Mouse (Mus musculus): Measurements from ENCODE around the gene Olfr1051.
"Not testable (repeated sequence)": the region's sequence is repeated elsewhere in the genome, so short reads cannot be mapped to it uniquely, and the experiment has no call there.

Olfr1051 gene

DNA sequence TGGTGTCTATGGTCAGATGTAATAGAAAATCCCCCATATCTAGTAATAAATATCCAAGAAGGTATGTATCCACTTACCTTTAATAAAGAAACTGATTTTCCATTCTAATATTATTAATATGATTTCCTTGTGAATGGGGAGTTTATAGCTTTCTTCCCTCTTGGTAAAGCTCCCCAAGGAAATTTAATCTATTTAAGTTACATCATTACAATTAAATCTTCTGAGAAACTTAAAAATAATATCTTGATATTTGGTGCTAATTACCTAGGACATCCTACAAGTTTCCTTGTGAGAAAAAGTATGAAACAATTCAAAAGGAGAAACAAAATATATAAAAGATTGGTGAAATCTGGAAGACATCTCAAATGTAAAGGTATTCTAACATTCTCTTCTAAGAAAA is at the start of gene Olfr1051:
Gene Olfr1051, minus strand, starts transcription at position 101 of the 400 bp plus-strand sequence.
- DNase-seq (ENCODE audit: low spot score) = not testable (repeated sequence)

DNA sequence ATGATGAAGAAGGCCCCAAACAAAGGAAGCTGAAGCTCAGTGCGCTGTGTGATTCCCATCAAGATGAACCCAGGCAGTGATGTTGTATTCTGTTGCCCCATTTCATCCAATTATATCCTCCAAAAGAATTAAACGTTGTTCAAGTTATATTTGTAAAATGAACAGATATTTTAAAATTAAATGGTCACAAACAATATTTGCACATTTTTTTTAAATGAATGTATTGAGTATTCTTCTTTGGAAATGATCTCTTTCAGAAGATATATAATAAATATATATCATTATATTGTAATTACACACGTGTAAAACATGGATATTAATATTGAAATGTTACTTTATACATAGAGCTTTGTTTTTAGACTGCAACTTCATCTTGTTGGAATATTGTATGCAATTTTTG is 36.3 kb upstream of the Olfr1051 start, which contains the start of gene Olfr1053:
Gene Olfr1053, minus strand, starts transcription at position 101 of the 400 bp plus-strand sequence.
- no peak for DNase-seq (ENCODE audit: low spot score)

DNA sequence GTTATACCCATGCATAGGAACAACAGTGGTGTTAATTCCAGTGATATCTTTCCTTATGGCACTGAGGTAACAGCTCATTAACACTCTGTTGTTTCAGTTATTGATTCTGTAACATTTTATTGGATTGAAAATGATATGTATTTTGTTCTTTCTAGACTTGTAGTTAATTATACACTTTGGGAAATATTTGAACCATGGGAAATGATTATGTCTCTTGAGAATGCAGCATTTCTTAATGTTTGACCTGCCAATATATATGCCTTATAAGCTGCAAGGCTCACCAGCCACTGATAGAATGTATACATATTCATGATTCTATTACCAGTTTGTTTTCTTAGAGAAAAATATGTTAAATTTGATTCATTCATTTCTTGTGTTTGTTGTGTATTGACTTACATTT is 13.3 kb upstream of the Olfr1051 start, which contains the start of gene Olfr1052:
Gene Olfr1052, plus strand, starts transcription at position 301 of the 400 bp plus-strand sequence.
- DNase-seq (ENCODE audit: low spot score) = no peak

DNA sequence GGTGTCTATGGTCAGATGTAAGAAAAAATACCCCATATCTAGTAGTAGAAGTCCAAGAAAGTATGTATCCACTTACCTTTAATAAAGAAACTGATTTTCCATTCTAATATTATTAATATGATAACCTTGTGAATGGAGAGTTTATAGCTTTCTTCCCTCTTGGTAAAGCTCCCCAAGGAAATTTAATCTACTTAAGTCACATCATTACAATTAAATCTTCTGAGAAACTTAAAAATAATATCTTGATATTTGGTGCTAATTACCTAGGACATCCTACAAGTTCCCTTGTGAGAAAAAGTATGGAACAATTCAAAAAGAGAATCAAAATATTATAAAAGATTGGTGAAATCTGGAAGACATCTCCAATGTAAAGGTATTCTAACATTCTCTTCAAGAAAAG is 20.7 kb downstream of the Olfr1051 start, which contains the start of gene Olfr1049:
Gene Olfr1049, minus strand, starts transcription at position 101 of the 400 bp plus-strand sequence.
- DNase-seq (ENCODE audit: low spot score) = not testable (repeated sequence)

DNA sequence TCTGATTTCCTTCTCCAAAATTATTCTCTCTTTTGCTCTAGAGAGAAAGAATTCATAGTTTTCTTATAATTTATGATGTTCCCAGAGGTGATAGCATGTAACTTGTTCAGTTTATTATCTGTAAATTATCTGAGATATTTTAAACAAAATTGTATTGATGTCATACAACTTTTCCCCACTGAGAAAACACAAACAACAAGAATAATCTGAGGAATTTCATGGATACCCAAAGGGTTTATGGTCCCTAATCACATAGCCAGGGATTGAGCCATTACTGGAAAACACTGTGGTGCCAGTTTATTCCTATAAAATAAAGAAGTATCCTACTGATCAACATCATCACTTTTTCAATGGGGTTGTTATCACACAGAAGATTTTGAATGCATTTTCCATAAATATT is 38.7 kb downstream of the Olfr1051 start, which contains the start of gene Olfr1048:
Gene Olfr1048, minus strand, starts transcription at position 101 of the 400 bp plus-strand sequence.
- no peak for DNase-seq (ENCODE audit: low spot score)

DNA sequence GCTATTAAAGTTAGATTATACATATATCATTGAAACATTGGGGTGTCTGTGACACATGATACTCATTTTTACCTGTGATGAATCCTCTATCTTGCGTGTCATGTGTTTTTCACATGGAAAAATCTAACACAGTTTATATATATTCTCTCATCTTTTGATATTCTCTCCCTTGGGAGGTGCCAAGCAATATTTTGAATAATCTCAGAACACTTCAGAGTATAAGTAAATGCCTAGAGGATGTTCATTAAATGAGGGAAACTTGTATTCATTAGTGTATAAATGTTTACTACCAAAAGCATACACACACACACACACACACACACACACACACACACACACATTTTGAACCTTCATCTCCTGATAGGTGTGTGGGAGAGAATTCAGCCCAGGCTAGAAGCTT is 47.6 kb downstream of the Olfr1051 start, which contains the start of gene Olfr1047:
Gene Olfr1047, minus strand, starts transcription at position 101 of the 400 bp plus-strand sequence.
- no peak for DNase-seq (ENCODE audit: low spot score)

All from retina, embryonic 14.5 days (tissue).